26 mouse cellular contexts compared by ENCODE assay signal in the genomic region with DNA sequence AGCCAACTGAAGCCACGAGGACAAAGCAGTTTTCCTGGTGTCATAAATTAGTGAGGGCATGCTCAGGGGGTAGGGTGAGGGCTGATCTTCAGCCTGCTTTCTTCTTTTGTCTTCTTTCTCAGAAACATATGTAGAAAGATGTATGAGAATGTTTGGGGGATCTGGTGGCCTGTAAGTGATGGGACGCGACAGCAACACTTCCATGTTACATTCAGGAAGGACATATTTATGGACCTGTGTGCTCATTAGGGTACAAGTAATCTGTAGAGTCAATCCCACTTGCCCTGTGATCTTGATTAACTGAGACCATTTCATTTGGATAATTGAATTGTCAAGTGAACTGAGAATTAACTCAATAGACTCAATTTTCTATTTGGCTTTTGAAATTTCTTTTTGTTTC.
"Had no signal": no experiment of that assay in that cellular context is flagged by ENCODE, and none has a peak within 500 bp of the region (broad histone marks: within the 10 kb centered on the region; RNA-seq: fewer than 3 reads in every experiment).

No protein-coding gene starts in this region.

- H3K9me3 ChIP-seq: heart, embryonic 12.5 days; hindbrain, embryonic 10.5 days; hindbrain, embryonic 13.5 days; hindbrain, embryonic 15.5 days; kidney, embryonic 15.5 days; limb, embryonic 13.5 days; limb, embryonic 15.5 days; liver, embryonic 12.5 days had no signal

- H3K27ac ChIP-seq: gastrocnemius, adult 2 months; heart, adult 2 months; hindbrain, embryonic 10.5 days; hindbrain, embryonic 13.5 days; hindbrain, embryonic 15.5 days; hindbrain, postnatal 0 days; kidney, embryonic 15.5 days; kidney, postnatal 0 days; limb, embryonic 13.5 days; limb, embryonic 15.5 days; liver, embryonic 12.5 days; liver, embryonic 14.5 days had no signal

- DNase-seq: gastrocnemius, adult 2 months; gastrocnemius, postnatal 10 days; gastrocnemius, postnatal 25 days; heart, adult 2 months; heart, postnatal 10 days; heart, postnatal 4 days; kidney, adult 11 months; kidney, adult 2 months; kidney, adult 9 months; kidney, postnatal 14 days; kidney, postnatal 36 days; layer of hippocampus, adult 9-11 months; layer of hippocampus, postnatal 36 days; left cerebral cortex, postnatal 4 days had no signal

- H3K36me3 ChIP-seq: heart, embryonic 12.5 days; hindbrain, embryonic 10.5 days; hindbrain, embryonic 13.5 days; hindbrain, embryonic 15.5 days; kidney, embryonic 15.5 days; limb, embryonic 13.5 days; limb, embryonic 15.5 days; liver, embryonic 12.5 days had no signal

- H3K4me3 ChIP-seq: gastrocnemius, adult 2 months; heart, adult 2 months; heart, embryonic 12.5 days; hindbrain, embryonic 10.5 days; hindbrain, embryonic 13.5 days; hindbrain, embryonic 15.5 days; kidney, embryonic 15.5 days; limb, embryonic 13.5 days; limb, embryonic 15.5 days; liver, embryonic 12.5 days had no signal

- H3K9ac ChIP-seq: heart, embryonic 12.5 days; hindbrain, embryonic 13.5 days; hindbrain, embryonic 15.5 days; kidney, embryonic 15.5 days; limb, embryonic 13.5 days; limb, embryonic 15.5 days; liver, embryonic 12.5 days; liver, embryonic 14.5 days had no signal

- H3K4me1 ChIP-seq: heart, embryonic 12.5 days; hindbrain, embryonic 10.5 days; hindbrain, embryonic 13.5 days; hindbrain, embryonic 15.5 days; kidney, embryonic 15.5 days; limb, embryonic 13.5 days; limb, embryonic 15.5 days; liver, embryonic 12.5 days had no signal

- ATAC-seq: hindbrain, postnatal 0 days; intestine, embryonic 16.5 days; liver, embryonic 12.5 days had no signal

- H3K27me3 ChIP-seq: heart, embryonic 12.5 days; hindbrain, embryonic 13.5 days; hindbrain, embryonic 15.5 days; kidney, embryonic 15.5 days; limb, embryonic 13.5 days; limb, embryonic 15.5 days; liver, embryonic 12.5 days had no signal

- H3K4me2 ChIP-seq: heart, embryonic 12.5 days; hindbrain, embryonic 13.5 days; hindbrain, embryonic 15.5 days; kidney, embryonic 15.5 days; limb, embryonic 13.5 days; limb, embryonic 15.5 days; liver, embryonic 12.5 days had no signal
